Mouse (Mus musculus) spleen, postnatal 36 days (tissue): ENCODE results near the gene Ghdc.

Source experiments
- DNase-seq, 2 experiments: peaks; one replicate each; pipeline ENCODE4 v3.0.0; 2022; ENCODE audit warnings: low spot score in 2 of 2, mixed read lengths in 1 of 2

Ghdc gene

GRCm38 (mm10) chr11:100718866-100719265 lies 51.9 kb downstream of the Ghdc start:
- DNase-seq = no peak

DNA sequence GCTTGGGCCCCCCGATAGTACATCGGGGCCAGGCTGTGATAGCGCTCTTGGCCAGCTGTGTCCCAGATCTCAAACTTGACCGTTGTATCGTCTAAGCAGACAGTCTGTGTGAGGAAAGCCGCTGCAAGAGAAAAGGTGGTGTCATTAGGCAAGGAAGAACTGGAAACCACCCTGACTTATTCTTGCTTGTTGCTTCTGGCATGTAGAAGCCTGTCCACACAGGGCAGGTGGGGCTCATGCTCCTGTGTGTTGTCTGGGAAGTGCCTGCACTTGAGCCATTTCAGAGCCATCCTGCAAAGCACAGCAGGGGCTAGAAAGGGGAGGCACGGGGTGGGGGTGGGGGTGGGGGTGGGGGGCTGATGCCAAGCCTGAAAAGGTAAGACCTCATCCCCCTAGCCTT lies 52.3 kb downstream of the Ghdc start:
- no peak for DNase-seq

DNA sequence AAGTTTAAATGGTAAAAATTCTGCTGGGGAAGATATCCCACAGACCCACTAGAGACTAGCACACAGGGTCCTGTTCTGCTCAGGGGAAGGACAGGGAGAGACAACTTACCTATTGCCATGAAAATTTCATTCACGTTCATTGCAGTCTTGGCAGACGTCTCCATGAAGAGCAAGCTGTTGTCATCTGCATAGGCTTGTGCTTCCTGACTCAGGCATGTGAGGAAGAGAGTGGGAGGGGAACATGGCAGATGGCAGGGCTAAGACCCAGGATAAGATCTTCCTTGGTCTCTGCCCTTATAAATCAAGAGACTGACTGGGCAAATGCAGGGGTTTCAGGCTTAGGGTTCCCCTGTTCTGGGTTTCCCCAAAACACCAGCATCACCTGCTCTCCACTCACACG lies 54.1 kb downstream of the Ghdc start:
- no peak for DNase-seq
